29 mouse cellular contexts compared by ENCODE assay signal in the genomic region with DNA sequence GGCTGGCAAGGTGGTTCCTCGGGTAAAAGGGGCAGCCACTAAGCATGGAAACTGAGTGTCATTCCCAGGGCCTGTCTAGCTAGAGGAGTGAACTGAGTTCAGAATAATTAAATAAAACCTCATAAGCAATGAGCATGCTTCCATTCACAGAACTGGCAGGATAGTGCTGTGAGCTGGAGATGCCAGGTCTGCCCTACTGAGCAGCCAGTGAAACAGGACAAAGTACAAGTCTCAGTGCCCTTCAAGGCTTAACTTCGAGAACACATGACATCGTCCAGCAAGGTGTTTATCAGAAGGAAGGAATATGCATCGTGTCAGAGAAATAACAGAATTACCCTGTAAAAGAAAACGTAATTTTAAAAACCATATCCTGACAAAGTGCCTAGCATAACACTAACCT. TPM values are rescaled to one million over a fixed set of nuclear protein-coding genes. Genes with fewer than 3 reads are reported as not detected.
"Had no signal": no experiment of that assay in that cellular context is flagged by ENCODE, and none has a peak within 500 bp of the region (broad histone marks: within the 10 kb centered on the region; RNA-seq: fewer than 3 reads in every experiment).

No protein-coding gene starts in this region.

- H3K4me2 ChIP-seq: heart, embryonic 12.5 days; hindbrain, embryonic 12.5 days; hindbrain, embryonic 14.5 days; kidney, embryonic 15.5 days; limb, embryonic 13.5 days; limb, embryonic 15.5 days; liver, embryonic 12.5 days had no signal

- H3K9ac ChIP-seq: heart, embryonic 12.5 days; hindbrain, embryonic 12.5 days; hindbrain, embryonic 14.5 days; kidney, embryonic 15.5 days; limb, embryonic 13.5 days; limb, embryonic 15.5 days; liver, embryonic 12.5 days; liver, embryonic 14.5 days had no signal

- ATAC-seq: hindbrain, embryonic 16.5 days; intestine, embryonic 16.5 days; liver, embryonic 12.5 days had no signal

- H3K9me3 ChIP-seq: heart, embryonic 10.5 days; heart, embryonic 12.5 days; hindbrain, embryonic 10.5 days; hindbrain, embryonic 12.5 days; kidney, embryonic 15.5 days; limb, embryonic 13.5 days; limb, embryonic 15.5 days; liver, embryonic 12.5 days had no signal

- DNase-seq: gastrocnemius, postnatal 10 days; gastrocnemius, postnatal 25 days; heart, adult 18-20 months; heart, postnatal 10 days; heart, postnatal 4 days; kidney, adult 11 months; kidney, postnatal 14 days; layer of hippocampus, adult 9-11 months; layer of hippocampus, postnatal 36 days; left cerebral cortex, postnatal 4 days had no signal

- H3K27me3 ChIP-seq: heart, embryonic 12.5 days; hindbrain, embryonic 12.5 days; kidney, embryonic 15.5 days; limb, embryonic 13.5 days; limb, embryonic 15.5 days; liver, embryonic 12.5 days had no signal

- H3K4me3 ChIP-seq: gastrocnemius, adult 2 months; heart, embryonic 10.5 days; heart, embryonic 12.5 days; hindbrain, embryonic 10.5 days; hindbrain, embryonic 12.5 days; kidney, embryonic 15.5 days; limb, embryonic 13.5 days; limb, embryonic 15.5 days; liver, embryonic 12.5 days had no signal

- H3K36me3 ChIP-seq: heart, embryonic 10.5 days; kidney, embryonic 15.5 days; liver, embryonic 12.5 days had no signal

- H3K27ac ChIP-seq: gastrocnemius, adult 2 months; heart, embryonic 10.5 days; hindbrain, embryonic 10.5 days; hindbrain, embryonic 12.5 days; hindbrain, embryonic 14.5 days; kidney, embryonic 15.5 days; limb, embryonic 13.5 days; limb, embryonic 15.5 days; liver, embryonic 12.5 days; liver, embryonic 14.5 days had no signal

RNA-seq across cellular contexts. Expression of a gene that starts 29.0 kb away (rescaled TPM):
- polyA plus RNA-seq: frontal cortex, adult 2 months; heart, embryonic 12.5 days; heart, embryonic 14.5 days; heart, embryonic 16.5 days; hindbrain, embryonic 12.5 days; hindbrain, embryonic 14.5 days; hindbrain, embryonic 16.5 days; intestine, embryonic 16.5 days; kidney, embryonic 15.5 days; large intestine, adult 2 months; limb, embryonic 11.5 days; limb, embryonic 13.5 days; limb, embryonic 15.5 days; liver, embryonic 16.5 days had no signal
